Mouse (Mus musculus): ENCODE data around the gene Ubac1. TPM values are rescaled to one million over a fixed set of nuclear protein-coding genes. Genes with fewer than 3 reads are reported as not detected.

Gene Ubac1
- total and polyA plus RNA-seq, 3 experiments: 79.1 to 88.5 TPM; not detected in 1

- no peak for TF ChIP-seq EP300 (IDR thresholded peaks at IDR 0.05; ENCODE audit: low read depth in 1 of 2, low read length in 2 of 2)
- no peaks in the 10 kb centered on the region for H3K36me3 ChIP-seq (ENCODE audit: control insufficient read depth in 1 of 2, insufficient read depth in 2 of 2, low read length in 2 of 2)
Measured at GRCm38 (mm10) chr2:26044216-26044615, 22.7 kb upstream of the Ubac1 start.

GRCm38 (mm10) chr2:26042603-26043002, 21.1 kb upstream of the Ubac1 start:
- Histone ChIP-seq H3K36me3 (ENCODE audit: control insufficient read depth in 1 of 2, insufficient read depth in 2 of 2, low read length in 2 of 2) (no peaks in the 10 kb centered on the region), H3K4me3 (ENCODE audit: control insufficient read depth in 1 of 2, insufficient read depth in 1 of 2, low read depth in 2 of 2, low read length in 2 of 2) (no peak overlapping the region), H3K27ac (ENCODE audit: control insufficient read depth, low read depth, low read length) (no peak overlapping the region), H3K9me3 (replicated peaks; ENCODE audit: insufficient read depth, low read length) (no peaks in the 10 kb centered on the region), H3K79me2 (ENCODE audit: control insufficient read depth, insufficient read depth, low read length, poor library complexity) (no peaks in the 10 kb centered on the region), H3K27me3 (ENCODE audit: control insufficient read depth in 1 of 2, insufficient read depth in 2 of 2, low read length in 2 of 2) (peaks cover 0 to 5% of the 10 kb centered on the region in 2 experiments; a peak in 3 of 4 replicates), H3K4me1 (ENCODE audit: control insufficient read depth in 1 of 2, insufficient read depth in 2 of 2, low read length in 2 of 2) (no peaks in the 10 kb centered on the region), H3K9ac (ENCODE audit: control insufficient read depth, low read depth, low read length, poor library complexity, severe bottlenecking) (no peak overlapping the region)
- TF ChIP-seq GATA1 (IDR thresholded peaks at IDR 0.05; ENCODE audit: low read depth, low read length) (no peak), ZNF384 (IDR thresholded peaks at IDR 0.05; ENCODE audit: low read depth, low read length) (no peak)
- DNase-seq (ENCODE audit: low read depth, low spot score): no peak

More at GRCm38 (mm10) chr2:26044216-26044615, 22.7 kb upstream of the Ubac1 start:
- Histone ChIP-seq H3K79me2 (ENCODE audit: control insufficient read depth, insufficient read depth, low read length, poor library complexity) (no peaks in the 10 kb centered on the region), H3K9ac (ENCODE audit: control insufficient read depth, low read depth, low read length, poor library complexity, severe bottlenecking) (no peak overlapping the region), H3K27me3 (ENCODE audit: control insufficient read depth in 1 of 2, insufficient read depth in 2 of 2, low read length in 2 of 2) (peaks cover 0 to 16% of the 10 kb centered on the region in 2 experiments; a peak in 3 of 4 replicates), H3K4me3 (ENCODE audit: control insufficient read depth in 1 of 2, insufficient read depth in 1 of 2, low read depth in 2 of 2, low read length in 2 of 2) (no peak overlapping the region), H3K4me1 (ENCODE audit: control insufficient read depth in 1 of 2, insufficient read depth in 2 of 2, low read length in 2 of 2) (no peaks in the 10 kb centered on the region), H3K9me3 (replicated peaks; ENCODE audit: insufficient read depth, low read length) (no peaks in the 10 kb centered on the region), H3K27ac (ENCODE audit: control insufficient read depth, low read depth, low read length) (no peak overlapping the region)
- DNase-seq (ENCODE audit: low read depth, low spot score): no peak

- Histone ChIP-seq H3K4me3 (ENCODE audit: control insufficient read depth in 1 of 2, insufficient read depth in 1 of 2, low read depth in 2 of 2, low read length in 2 of 2) (no peak overlapping the region), H3K9me3 (replicated peaks; ENCODE audit: insufficient read depth, low read length) (no peaks in the 10 kb centered on the region), H3K27ac (ENCODE audit: control insufficient read depth, low read depth, low read length) (no peak overlapping the region), H3K79me2 (ENCODE audit: control insufficient read depth, insufficient read depth, low read length, poor library complexity) (no peaks in the 10 kb centered on the region), H3K27me3 (ENCODE audit: control insufficient read depth in 1 of 2, insufficient read depth in 2 of 2, low read length in 2 of 2) (no peaks in the 10 kb centered on the region; a peak in 1 of 4 replicates), H3K36me3 (ENCODE audit: control insufficient read depth in 1 of 2, insufficient read depth in 2 of 2, low read length in 2 of 2) (no peaks in the 10 kb centered on the region), H3K4me1 (ENCODE audit: control insufficient read depth in 1 of 2, insufficient read depth in 2 of 2, low read length in 2 of 2) (no peaks in the 10 kb centered on the region), H3K9ac (ENCODE audit: control insufficient read depth, low read depth, low read length, poor library complexity, severe bottlenecking) (no peak overlapping the region)
- no peak for DNase-seq (ENCODE audit: low read depth, low spot score)
- TF ChIP-seq USF1 (IDR thresholded peaks at IDR 0.05; ENCODE audit: low read depth, low read length) (no peak), POLR2AphosphoS2 (IDR thresholded peaks at IDR 0.05; ENCODE audit: low read length) (no peak), GATA1 (IDR thresholded peaks at IDR 0.05; ENCODE audit: low read depth, low read length) (no peak), ZKSCAN1 (IDR thresholded peaks at IDR 0.05; ENCODE audit: low read depth, low read length) (no peak)
Measured at GRCm38 (mm10) chr2:26041163-26041810, 19.7 kb upstream of the Ubac1 start.

- no peak for DNase-seq (ENCODE audit: low read depth, low spot score)
- no peak overlapping the region for H3K27ac ChIP-seq (ENCODE audit: control insufficient read depth, low read depth, low read length)
- H3K9me3 ChIP-seq (replicated peaks; ENCODE audit: insufficient read depth, low read length): no peaks in the 10 kb centered on the region
- no peak overlapping the region for H3K9ac ChIP-seq (ENCODE audit: control insufficient read depth, low read depth, low read length, poor library complexity, severe bottlenecking)
- H3K79me2 ChIP-seq (ENCODE audit: control insufficient read depth, insufficient read depth, low read length, poor library complexity): no peaks in the 10 kb centered on the region
- H3K4me1 ChIP-seq (ENCODE audit: control insufficient read depth in 1 of 2, insufficient read depth in 2 of 2, low read length in 2 of 2): no peaks in the 10 kb centered on the region
- H3K4me3 ChIP-seq (ENCODE audit: control insufficient read depth in 1 of 2, insufficient read depth in 1 of 2, low read depth in 2 of 2, low read length in 2 of 2): no peak overlapping the region
- no peaks in the 10 kb centered on the region for H3K36me3 ChIP-seq (ENCODE audit: control insufficient read depth in 1 of 2, insufficient read depth in 2 of 2, low read length in 2 of 2)
- no peaks in the 10 kb centered on the region; a peak in 2 of 4 replicates for H3K27me3 ChIP-seq (ENCODE audit: control insufficient read depth in 1 of 2, insufficient read depth in 2 of 2, low read length in 2 of 2)
- TF ChIP-seq BHLHE40 (IDR thresholded peaks at IDR 0.05; ENCODE audit: borderline replicate concordance, low read depth, low read length): no peak
- TF ChIP-seq USF1 (IDR thresholded peaks at IDR 0.05; ENCODE audit: low read depth, low read length): no peak
- TF ChIP-seq SIN3A (IDR thresholded peaks at IDR 0.05; ENCODE audit: low read length): no peak
- TF ChIP-seq POLR2A (IDR thresholded peaks at IDR 0.05; ENCODE audit: control insufficient read depth in 1 of 2, insufficient read depth in 1 of 2, low read depth in 1 of 2, low read length in 2 of 2, poor library complexity in 1 of 2): no peak
- no peak for TF ChIP-seq ETS1 (IDR thresholded peaks at IDR 0.05; ENCODE audit: low read depth, low read length)
- TF ChIP-seq E2F4 (IDR thresholded peaks at IDR 0.05; ENCODE audit: borderline replicate concordance, low read depth, low read length): no peak
- no peak for TF ChIP-seq TBP (IDR thresholded peaks at IDR 0.05; ENCODE audit: low read depth, low read length)
- no peak for TF ChIP-seq HCFC1 (IDR thresholded peaks at IDR 0.05; ENCODE audit: low read depth, low read length)
- no peak for TF ChIP-seq MYC (IDR thresholded peaks at IDR 0.05; ENCODE audit: low read depth, low read length)
- TF ChIP-seq ZNF384 (IDR thresholded peaks at IDR 0.05; ENCODE audit: low read depth, low read length): no peak
- TF ChIP-seq NRF1 (IDR thresholded peaks at IDR 0.05; ENCODE audit: insufficient read depth, low read depth, low read length, poor library complexity, severe bottlenecking): no peak
- no peak for TF ChIP-seq MEF2A (IDR thresholded peaks at IDR 0.05; ENCODE audit: extremely low read depth, insufficient replicate concordance, low read depth, low read length, poor library complexity, severe bottlenecking)
- TF ChIP-seq MYB (IDR thresholded peaks at IDR 0.05; ENCODE audit: low read depth, low read length): no peak
- TF ChIP-seq ZMIZ1 (IDR thresholded peaks at IDR 0.05; ENCODE audit: low read depth, low read length): no peak
- no peak for TF ChIP-seq EP300 (IDR thresholded peaks at IDR 0.05; ENCODE audit: low read depth in 1 of 2, low read length in 2 of 2)
- no peak for TF ChIP-seq RCOR1 (IDR thresholded peaks at IDR 0.05; ENCODE audit: low read depth, low read length)
Measured at GRCm38 (mm10) chr2:26039951-26040350, 18.4 kb upstream of the Ubac1 start.

Measured in MEL (cell line).